Comparison of ENCODE assay signal across 19 mouse cellular contexts in the genomic region with DNA sequence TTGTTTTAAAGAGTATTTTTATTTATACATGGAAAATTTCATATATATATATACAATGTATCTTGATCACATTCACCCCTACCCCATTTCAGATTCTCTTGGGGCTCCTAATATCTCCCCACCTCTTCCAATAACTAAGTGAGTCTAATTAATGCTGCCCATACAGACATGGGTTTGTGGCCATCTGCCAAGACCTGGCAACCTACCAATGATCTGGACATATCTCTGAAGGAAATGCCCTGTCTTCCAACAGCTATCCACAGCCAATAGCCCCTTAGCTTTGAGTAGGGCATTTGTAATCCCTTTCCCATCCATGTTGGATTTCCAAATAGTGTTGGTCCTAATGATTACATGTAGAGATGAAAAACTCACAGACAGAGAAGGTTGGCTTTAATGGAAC.
A peak's percentile ranks its signal among the peaks of the same experiment; 100 is the strongest.
DNase-seq lines count a peak whose midpoint lies in the region; ATAC-seq lines count a peak whose summit lies in the region.
"Had no signal": no experiment of that assay in that cellular context is flagged by ENCODE, and none has a peak within 500 bp of the region (broad histone marks: within the 10 kb centered on the region; RNA-seq: fewer than 3 reads in every experiment).

No protein-coding gene starts in this region.

- no peaks in the 10 kb centered on the region for H3K27me3 ChIP-seq in kidney, embryonic 16.5 days (ENCODE audit: insufficient read depth, low read length)
- H3K27me3 ChIP-seq: limb, embryonic 12.5 days; liver, embryonic 13.5 days; neural tube, embryonic 13.5 days; stomach, embryonic 15.5 days had no signal

- no peak overlapping the region for H3K4me2 ChIP-seq in kidney, embryonic 16.5 days (replicated peaks; ENCODE audit: low read depth, low read length)
- H3K4me2 ChIP-seq: limb, embryonic 12.5 days; liver, embryonic 13.5 days; neural tube, embryonic 13.5 days; stomach, embryonic 15.5 days had no signal

- H3K27ac ChIP-seq in kidney, embryonic 16.5 days (ENCODE audit: low read length) = no peak overlapping the region
- H3K27ac ChIP-seq: heart, adult 2 months; left cerebral cortex, adult 2 months; limb, embryonic 12.5 days; liver, embryonic 13.5 days; neural tube, embryonic 13.5 days; stomach, embryonic 15.5 days had no signal

- no peaks in the 10 kb centered on the region for H3K36me3 ChIP-seq in kidney, embryonic 16.5 days (ENCODE audit: insufficient read depth, low read length)
- H3K36me3 ChIP-seq: G1E; limb, embryonic 12.5 days; liver, embryonic 13.5 days; neural tube, embryonic 13.5 days; stomach, embryonic 15.5 days had no signal

- H3K4me1 ChIP-seq in kidney, embryonic 16.5 days (ENCODE audit: insufficient read depth, low read length) = no peaks in the 10 kb centered on the region
- H3K4me1 ChIP-seq: limb, embryonic 12.5 days; liver, embryonic 13.5 days; neural tube, embryonic 13.5 days; stomach, embryonic 15.5 days had no signal

- no peak overlapping the region for H3K4me3 ChIP-seq in kidney, embryonic 16.5 days (ENCODE audit: low read length)
- H3K4me3 ChIP-seq: heart, adult 2 months; left cerebral cortex, adult 2 months; limb, embryonic 12.5 days; liver, embryonic 13.5 days; neural tube, embryonic 13.5 days; stomach, embryonic 15.5 days had no signal

- H3K9ac ChIP-seq in kidney, embryonic 16.5 days (replicated peaks; ENCODE audit: low read length) = no peak overlapping the region
- H3K9ac ChIP-seq: limb, embryonic 12.5 days; liver, embryonic 13.5 days; neural tube, embryonic 13.5 days; stomach, embryonic 15.5 days had no signal

- H3K9me3 ChIP-seq in kidney, embryonic 16.5 days (ENCODE audit: low read length) = no peaks in the 10 kb centered on the region
- H3K9me3 ChIP-seq: limb, embryonic 12.5 days; liver, embryonic 13.5 days; neural tube, embryonic 13.5 days; stomach, embryonic 15.5 days had no signal

- DNase-seq in adrenal gland, postnatal 10 days = peak; percentile 6
- no peak for DNase-seq in adrenal gland, adult 18-20 months (ENCODE audit: low spot score in 2 of 2)
- peak; percentile 15 for DNase-seq in kidney, postnatal 10 days
- peak; percentile 42 for DNase-seq in right cerebral cortex, postnatal 4 days
- no peak for DNase-seq in right cerebral cortex, postnatal 25 days
- DNase-seq in adrenal gland, adult 8-10 months = no peak
- DNase-seq: gastrocnemius, postnatal 10 days; heart, adult 2 months; kidney, postnatal 14 days; liver, embryonic 13.5 days; spleen, adult 18-20 months had no signal

- ATAC-seq in kidney, embryonic 16.5 days (ENCODE audit: low FRiP score, low TSS enrichment) = no peak
- ATAC-seq in monocyte, adult 5-6 weeks (replicated peaks; ENCODE audit: insufficient number of reproducible peaks, low FRiP score, low TSS enrichment, poor library complexity, severe bottlenecking) = no peak
- ATAC-seq: CD4-positive, CD25-positive, alpha-beta regulatory T cell, adult 4 months had no signal

Comparison
In these comparisons a context has a peak if more than half of its experiments do, and no peak if none do; other contexts are left out.
1. DNase-seq: peak in adrenal gland, postnatal 10 days (single experiment), kidney, postnatal 10 days (single experiment) and right cerebral cortex, postnatal 4 days (single experiment); none in adrenal gland, adult 18-20 months (0 of 2), right cerebral cortex, postnatal 25 days (single experiment) and adrenal gland, adult 8-10 months (single experiment).